ENCODE assay signal across 8 mouse cellular contexts in the genomic region with DNA sequence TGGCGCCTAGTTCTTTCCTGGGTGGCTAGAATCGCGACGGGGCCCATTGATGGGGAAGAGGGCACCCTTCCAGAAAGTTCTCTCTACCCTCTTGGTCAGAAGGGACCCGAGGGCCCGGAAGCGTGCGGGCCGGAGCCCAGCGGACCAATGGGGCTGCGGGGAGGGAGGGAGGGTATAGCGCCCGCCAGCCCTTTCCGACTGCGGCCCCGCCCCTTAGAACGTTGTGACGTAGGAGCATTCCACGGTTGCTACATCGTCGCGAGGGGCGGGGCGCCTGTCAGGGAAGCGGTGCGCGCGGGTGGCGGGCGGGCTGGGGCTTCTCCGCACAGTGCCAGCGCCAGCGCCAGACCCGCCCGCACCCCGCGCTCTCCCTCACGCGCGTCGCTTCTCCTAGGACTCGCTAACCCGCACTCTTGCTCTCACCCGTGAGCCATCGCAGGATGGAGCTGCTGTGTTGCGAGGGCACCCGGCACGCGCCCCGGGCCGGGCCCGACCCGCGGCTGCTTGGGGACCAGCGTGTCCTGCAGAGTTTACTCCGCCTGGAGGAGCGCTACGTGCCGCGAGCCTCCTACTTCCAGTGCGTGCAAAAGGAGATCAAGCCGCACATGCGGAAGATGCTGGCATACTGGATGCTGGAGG. TPM values are rescaled to one million over a fixed set of nuclear protein-coding genes. Genes with fewer than 3 reads are reported as not detected.
A peak's percentile ranks its signal among the peaks of the same experiment; 100 is the strongest.
DNase-seq lines count a peak whose midpoint lies in the region; ATAC-seq lines count a peak whose summit lies in the region.

No protein-coding gene starts in this region.

- H3K4me2 ChIP-seq in lung, embryonic 16.5 days (ENCODE audit: low read depth, low read length) = peak overlapping the region; percentile 88

- DNase-seq in MEL-GATA-1-ER (ENCODE audit: extremely low read depth, low read depth) = peak; percentile 69
- peak; percentile 85 for DNase-seq in cerebellum, adult 8-10 months
- peak; percentile 92 for DNase-seq in forelimb bud, embryonic 11.5 days (ENCODE audit: low read depth, low spot score)
- peak; percentile 51 for DNase-seq in layer of hippocampus, adult 9-10 months (ENCODE audit: low spot score)
- DNase-seq in ovary, postnatal 10 days (ENCODE audit: low spot score) = peak; percentile 85
- DNase-seq in thymus, postnatal 10 days (ENCODE audit: low spot score in 2 of 2) = peak; percentile 94 to 98

- H3K9me3 ChIP-seq in lung, embryonic 16.5 days (ENCODE audit: control insufficient read depth, low read length) = no peaks in the 10 kb centered on the region

- peak overlapping the region; percentile 94 for H3K27ac ChIP-seq in lung, embryonic 16.5 days (ENCODE audit: low read length)

- peaks cover 32% of the 10 kb centered on the region for H3K4me1 ChIP-seq in lung, embryonic 16.5 days (replicated peaks; ENCODE audit: control insufficient read depth, insufficient read depth, low read length)

- peaks cover 7% of the 10 kb centered on the region for H3K36me3 ChIP-seq in lung, embryonic 16.5 days (ENCODE audit: control insufficient read depth, insufficient read depth, low read length)

- H3K9ac ChIP-seq in lung, embryonic 16.5 days (ENCODE audit: low read length) = peak overlapping the region; percentile 79

- H3K4me3 ChIP-seq in lung, embryonic 16.5 days (ENCODE audit: low read length) = peak overlapping the region; percentile 63

- no peaks in the 10 kb centered on the region for H3K27me3 ChIP-seq in lung, embryonic 16.5 days (ENCODE audit: control insufficient read depth, insufficient read depth, low read depth, low read length)

- ATAC-seq in hematopoietic stem cell, adult 5-6 weeks (replicated peaks in 1 of 2; ENCODE audit: insufficient read depth in 1 of 2, low FRiP score in 2 of 2, low TSS enrichment in 1 of 2, low read depth in 1 of 2, poor library complexity in 2 of 2, severe bottlenecking in 2 of 2) = peak; percentile 51 to 68
- ATAC-seq in lung, embryonic 16.5 days (ENCODE audit: low read depth) = peak; percentile 91

- under 1% methylated on average over 57 of the region's 63 CpGs for WGBS in lung, embryonic 16.5 days

RNA-seq across cellular contexts. Expression of a gene that starts 18.0 kb away (rescaled TPM):
- 6.9 and 12.1 TPM in 2 replicates for total RNA-seq in hematopoietic stem cell, adult 5-6 weeks (2017)
- 17.0 and 19.4 TPM in 2 replicates for polyA plus RNA-seq in lung, embryonic 16.5 days (2015; fragmentation: Nextera tagmentation; extraction: Ambion mirVana)

RNA-seq across cellular contexts. Expression of a gene that starts 18.0 kb away (rescaled TPM):
- total RNA-seq in hematopoietic stem cell, adult 5-6 weeks (2017) = 18.0 and 33.5 TPM in 2 replicates
- polyA plus RNA-seq in lung, embryonic 16.5 days (2015; fragmentation: Nextera tagmentation; extraction: Ambion mirVana) = 50.1 and 51.6 TPM in 2 replicates

RNA-seq across cellular contexts. Expression of a gene that starts 18.1 kb away (rescaled TPM):
- 3.1 and 7.0 TPM in 2 replicates for total RNA-seq in hematopoietic stem cell, adult 5-6 weeks (2017)
- 1.8 and 2.2 TPM in 2 replicates for polyA plus RNA-seq in lung, embryonic 16.5 days (2015; fragmentation: Nextera tagmentation; extraction: Ambion mirVana)

RNA-seq across cellular contexts. Expression of a gene that starts 37.2 kb away (rescaled TPM):
- total RNA-seq in hematopoietic stem cell, adult 5-6 weeks (2017) = 5.4 and 8.3 TPM in 2 replicates
- polyA plus RNA-seq in lung, embryonic 16.5 days (2015; fragmentation: Nextera tagmentation; extraction: Ambion mirVana) = 2.5 and 2.6 TPM in 2 replicates

Comparison
In these comparisons a context has a peak if more than half of its experiments do, and no peak if none do; other contexts are left out.
1. Peak in every context shown above with its lines: DNase-seq, ATAC-seq, H3K4me3 ChIP-seq and H3K27ac ChIP-seq.